Mouse (Mus musculus): Measurements from ENCODE around the gene RPS10-NUDT3. TPM values are rescaled to one million over a fixed set of nuclear protein-coding genes. Genes with fewer than 3 reads are reported as not detected.

Gene RPS10-NUDT3
- not detected in 2 replicates for polyA plus RNA-seq (2015; fragmentation: Nextera tagmentation; extraction: Ambion mirVana)

- DNase-seq (ENCODE audit: low spot score), result peak; percentile 95
These were observed at the start of gene RPS10-NUDT3 for GRCm38 (mm10) chr17:27634871-27635574. TSS of gene RPS10-NUDT3 (minus strand) at chr17:27635222.

- DNase-seq (ENCODE audit: low spot score), result no peak
These were observed 44.1 kb upstream of the RPS10-NUDT3 start for GRCm38 (mm10) chr17:27678924-27679813.

- no peak for DNase-seq (ENCODE audit: low spot score)
These were observed 42.7 kb upstream of the RPS10-NUDT3 start for GRCm38 (mm10) chr17:27677756-27678155.

GRCm38 (mm10) chr17:27676270-27676669, 41.2 kb upstream of the RPS10-NUDT3 start:
- DNase-seq (ENCODE audit: low spot score), result no peak

GRCm38 (mm10) chr17:27675453-27675852, 40.4 kb upstream of the RPS10-NUDT3 start:
- DNase-seq (ENCODE audit: low spot score), result no peak

GRCm38 (mm10) chr17:27673945-27674344, 38.9 kb upstream of the RPS10-NUDT3 start:
- DNase-seq (ENCODE audit: low spot score), result no peak

- no peak for DNase-seq (ENCODE audit: low spot score)
These were observed 36.7 kb upstream of the RPS10-NUDT3 start for GRCm38 (mm10) chr17:27671720-27672119.

- no peak for DNase-seq (ENCODE audit: low spot score)
These were observed 23.7 kb upstream of the RPS10-NUDT3 start for GRCm38 (mm10) chr17:27658767-27659166.

- no peak for DNase-seq (ENCODE audit: low spot score)
These were observed 22.1 kb upstream of the RPS10-NUDT3 start for GRCm38 (mm10) chr17:27657123-27657522.

- no peak for DNase-seq (ENCODE audit: low spot score)
These were observed 21.4 kb upstream of the RPS10-NUDT3 start for GRCm38 (mm10) chr17:27656414-27656813.

GRCm38 (mm10) chr17:27656011-27656399, 21.0 kb upstream of the RPS10-NUDT3 start:
- peak; percentile 81 for DNase-seq (ENCODE audit: low spot score)

- peak; percentile 74 for DNase-seq (ENCODE audit: low spot score)
These were observed 20.3 kb upstream of the RPS10-NUDT3 start, which contains the start of gene Pacsin1 for GRCm38 (mm10) chr17:27655089-27656010. TSS of gene Pacsin1 (plus strand) at chr17:27655509.

GRCm38 (mm10) chr17:27653253-27653959, 18.4 kb upstream of the RPS10-NUDT3 start:
- no peak for DNase-seq (ENCODE audit: low spot score)

GRCm38 (mm10) chr17:27652046-27652790, 17.2 kb upstream of the RPS10-NUDT3 start:
- DNase-seq (ENCODE audit: low spot score), result peak; percentile 67

GRCm38 (mm10) chr17:27650586-27650985, 15.6 kb upstream of the RPS10-NUDT3 start:
- DNase-seq (ENCODE audit: low spot score), result no peak

GRCm38 (mm10) chr17:27650160-27650559, 15.1 kb upstream of the RPS10-NUDT3 start:
- DNase-seq (ENCODE audit: low spot score), result peak; percentile 82

- DNase-seq (ENCODE audit: low spot score), result no peak
These were observed 10.8 kb upstream of the RPS10-NUDT3 start for GRCm38 (mm10) chr17:27645807-27646206.

GRCm38 (mm10) chr17:27644572-27644971, 9.6 kb upstream of the RPS10-NUDT3 start:
- no peak for DNase-seq (ENCODE audit: low spot score)

- no peak for DNase-seq (ENCODE audit: low spot score)
These were observed 8.7 kb upstream of the RPS10-NUDT3 start for GRCm38 (mm10) chr17:27643756-27644155.

GRCm38 (mm10) chr17:27643101-27643500, 8.1 kb upstream of the RPS10-NUDT3 start:
- DNase-seq (ENCODE audit: low spot score), result no peak

Measured in thymus, postnatal 0 days (tissue).